Mouse (Mus musculus) brain, embryonic 14.5 days (tissue): Measurements from ENCODE around the gene Pard3b.

ENCODE experiments used
- CTCF ChIP-seq: fragments of 200-500 bp; IDR thresholded peaks from 2 replicates; pipeline ENCODE4 v1.5.1; 2012; ENCODE audit warnings: inconsistent platforms, mild to moderate bottlenecking, moderate library complexity, borderline replicate concordance; ENCODE audit not compliant: insufficient read depth, insufficient read length; ENCODE audit errors: extremely low read depth
- POLR2A ChIP-seq: fragments of 200-500 bp; IDR thresholded peaks from 2 replicates; pipeline ENCODE4 v1.6.1; 2012; ENCODE audit warnings: mild to moderate bottlenecking, inconsistent platforms, borderline replicate concordance; ENCODE audit not compliant: poor library complexity, insufficient read depth, insufficient read length, severe bottlenecking; ENCODE audit errors: extremely low read depth

- TF ChIP-seq CTCF (no peak), POLR2A (no peak)
Observed at GRCm38 (mm10) chr1:61962571-61962970, 323.9 kb downstream of the Pard3b start.
